Mouse (Mus musculus): ENCODE data around the gene Slc45a3.

DNA sequence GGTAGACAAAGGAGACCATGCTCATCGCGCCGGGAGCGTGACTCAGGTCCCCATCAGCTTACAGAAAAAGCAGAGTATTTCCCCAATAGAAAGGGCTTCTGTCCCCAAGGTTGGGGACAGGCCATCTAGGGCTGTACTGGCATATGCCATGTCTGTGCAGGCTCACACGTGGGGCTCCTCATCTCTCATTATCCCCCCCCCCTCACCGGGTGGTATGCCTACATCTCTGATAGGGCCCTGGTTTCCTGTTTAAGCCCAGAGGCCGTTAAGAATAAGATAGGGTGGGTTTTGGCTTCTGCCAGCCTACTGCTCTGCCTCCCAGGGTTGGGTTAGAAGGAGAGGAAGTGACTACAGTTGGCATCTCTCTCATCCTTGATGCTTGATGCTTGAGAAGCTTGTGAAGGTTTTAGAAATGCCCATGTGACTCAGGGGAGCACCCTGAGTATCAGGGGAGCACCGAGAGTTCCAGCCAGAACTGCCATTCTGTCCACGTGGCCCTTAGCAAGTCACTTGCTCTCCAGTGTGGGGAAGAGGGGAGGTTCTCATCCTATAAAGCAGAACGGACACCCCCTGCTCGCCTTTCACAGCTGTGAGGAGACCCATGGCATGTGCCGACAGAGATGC lies 8.4 kb upstream of the Slc45a3 start:
- TF ChIP-seq CTCF (IDR thresholded peaks at IDR 0.05; ENCODE audit: borderline replicate concordance, insufficient read depth, low read depth, low read length) (no peak), POLR2A (IDR thresholded peaks at IDR 0.05; ENCODE audit: borderline replicate concordance, insufficient read depth, low read length) (no peak)
